ENCODE assay signal across 23 mouse cellular contexts in genomic region chr2:94449643-94450042, GRCm38 (mm10). TPM values are rescaled to one million over a fixed set of nuclear protein-coding genes. Genes with fewer than 3 reads are reported as not detected.
DNase-seq lines count a peak whose midpoint lies in the region; ATAC-seq and TF ChIP-seq lines count a peak whose summit lies in the region.
"Had no signal": no experiment of that assay in that cellular context is flagged by ENCODE, and none has a peak within 500 bp of the region (broad histone marks: within the 10 kb centered on the region; RNA-seq: fewer than 3 reads in every experiment).

No protein-coding gene starts in this region.

- H3K4me2 ChIP-seq in heart, embryonic 12.5 days, result no peak overlapping the region
- no peak overlapping the region for H3K4me2 ChIP-seq in stomach, postnatal 0 days (replicated peaks; ENCODE audit: low read depth)
- H3K4me2 ChIP-seq: embryonic facial prominence, embryonic 13.5 days; embryonic facial prominence, embryonic 15.5 days; forebrain, embryonic 12.5 days had no signal

- TF ChIP-seq CTCF in stomach, postnatal 0 days (IDR thresholded peaks at IDR 0.05; ENCODE audit: low read depth), result no peak

- H3K4me1 ChIP-seq in heart, embryonic 10.5 days, result no peaks in the 10 kb centered on the region
- no peaks in the 10 kb centered on the region for H3K4me1 ChIP-seq in heart, embryonic 12.5 days (replicated peaks)
- H3K4me1 ChIP-seq in stomach, postnatal 0 days (replicated peaks; ENCODE audit: control insufficient read depth, insufficient read depth), result no peaks in the 10 kb centered on the region
- H3K4me1 ChIP-seq: embryonic facial prominence, embryonic 13.5 days; embryonic facial prominence, embryonic 15.5 days; forebrain, embryonic 10.5 days; forebrain, embryonic 12.5 days had no signal

- WGBS in heart, embryonic 10.5 days, result 83% methylated on average over 8 of the region's 8 CpGs
- 77% methylated on average over 8 of the region's 8 CpGs for WGBS in heart, embryonic 12.5 days
- 61% methylated on average over 8 of the region's 8 CpGs for WGBS in stomach, postnatal 0 days

- H3K9me3 ChIP-seq in heart, embryonic 10.5 days, result no peaks in the 10 kb centered on the region
- H3K9me3 ChIP-seq in heart, embryonic 12.5 days (replicated peaks), result no peaks in the 10 kb centered on the region
- no peaks in the 10 kb centered on the region for H3K9me3 ChIP-seq in stomach, postnatal 0 days (ENCODE audit: control insufficient read depth, low read length)
- H3K9me3 ChIP-seq: embryonic facial prominence, embryonic 13.5 days; embryonic facial prominence, embryonic 15.5 days; forebrain, embryonic 10.5 days; forebrain, embryonic 12.5 days had no signal

- no peak overlapping the region for H3K9ac ChIP-seq in heart, embryonic 12.5 days
- H3K9ac ChIP-seq in stomach, postnatal 0 days (ENCODE audit: low read length), result no peak overlapping the region
- H3K9ac ChIP-seq: embryonic facial prominence, embryonic 13.5 days; embryonic facial prominence, embryonic 15.5 days; forebrain, embryonic 12.5 days had no signal

- H3K36me3 ChIP-seq in heart, embryonic 10.5 days, result no peaks in the 10 kb centered on the region
- no peaks in the 10 kb centered on the region for H3K36me3 ChIP-seq in heart, embryonic 12.5 days
- H3K36me3 ChIP-seq in stomach, postnatal 0 days (ENCODE audit: control insufficient read depth, insufficient read depth, low read length), result no peaks in the 10 kb centered on the region
- H3K36me3 ChIP-seq: embryonic facial prominence, embryonic 13.5 days; embryonic facial prominence, embryonic 15.5 days; forebrain, embryonic 10.5 days; forebrain, embryonic 12.5 days had no signal

- peak; percentile 43 for DNase-seq in heart, embryonic 10.5 days (ENCODE audit: low spot score)
- peak; percentile 41 for DNase-seq in 3134 (ENCODE audit: extremely low read depth, insufficient read length, low spot score)
- peak; percentile 72 for DNase-seq in 3T3-L1 (ENCODE audit: low read depth, low spot score)
- DNase-seq in stomach, postnatal 0 days (ENCODE audit: low spot score), result no peak
- DNase-seq in adrenal gland, postnatal 25 days, result no peak
- DNase-seq in embryo, embryonic 11 days, result no peak
- DNase-seq: adrenal gland, adult 8-10 months; adrenal gland, postnatal 14 days; cerebellum, adult 11 months; cerebellum, adult 18-20 months; cerebellum, adult 8-10 months; cerebellum, adult 9-11 months; cerebellum, postnatal 14 days; cerebellum, postnatal 36 days had no signal

- no peak overlapping the region for H3K27ac ChIP-seq in heart, embryonic 10.5 days
- H3K27ac ChIP-seq in heart, embryonic 12.5 days (ENCODE audit: poor library complexity, severe bottlenecking), result no peak overlapping the region
- H3K27ac ChIP-seq in stomach, postnatal 0 days (replicated peaks), result no peak overlapping the region
- H3K27ac ChIP-seq: embryonic facial prominence, embryonic 13.5 days; embryonic facial prominence, embryonic 15.5 days; forebrain, embryonic 10.5 days; forebrain, embryonic 12.5 days had no signal

- no peaks in the 10 kb centered on the region for H3K27me3 ChIP-seq in heart, embryonic 10.5 days (ENCODE audit: insufficient read depth, poor library complexity, severe bottlenecking)
- no peaks in the 10 kb centered on the region for H3K27me3 ChIP-seq in heart, embryonic 12.5 days (replicated peaks)
- no peaks in the 10 kb centered on the region for H3K27me3 ChIP-seq in stomach, postnatal 0 days (ENCODE audit: control insufficient read depth, insufficient read depth, low read length)
- H3K27me3 ChIP-seq: embryonic facial prominence, embryonic 13.5 days; embryonic facial prominence, embryonic 15.5 days; forebrain, embryonic 12.5 days had no signal

- no peak overlapping the region for H3K4me3 ChIP-seq in heart, embryonic 10.5 days
- H3K4me3 ChIP-seq in heart, embryonic 12.5 days, result no peak overlapping the region
- no peak overlapping the region for H3K4me3 ChIP-seq in stomach, postnatal 0 days (ENCODE audit: low read depth, low read length)
- H3K4me3 ChIP-seq: embryonic facial prominence, embryonic 13.5 days; embryonic facial prominence, embryonic 15.5 days; erythroblast, embryonic 14.5 days; forebrain, embryonic 10.5 days; forebrain, embryonic 12.5 days had no signal

- ATAC-seq in heart, embryonic 12.5 days (ENCODE audit: insufficient number of reproducible peaks, low FRiP score), result no peak
- ATAC-seq in stomach, postnatal 0 days (ENCODE audit: low FRiP score, low TSS enrichment), result peak; percentile 60; the same call in 1 of the 2 replicates
- ATAC-seq: activated CD4-positive, CD25-positive, alpha-beta regulatory T cell, adult 4 months; forebrain, embryonic 14.5 days; forebrain, embryonic 16.5 days had no signal

- TF ChIP-seq EP300 in stomach, postnatal 0 days (optimal IDR thresholded peaks at IDR 0.05), result no peak

RNA-seq across cellular contexts. Expression of gene Api5, which starts 11.7 kb away (rescaled TPM):
- polyA plus RNA-seq in heart, embryonic 10.5 days (2016; fragmentation: Nextera tagmentation; extraction: Ambion mirVana), result 109 and 133 TPM in 2 replicates
- polyA plus RNA-seq in heart, embryonic 12.5 days (2016; fragmentation: Nextera tagmentation; extraction: Ambion mirVana), result 96.5 TPM in 2 replicates
- 60.2 and 64.5 TPM in 2 replicates for polyA plus RNA-seq in stomach, postnatal 0 days (2015; fragmentation: Nextera tagmentation; extraction: Ambion mirVana)
- total RNA-seq in adrenal gland, postnatal 25 days (2021), result 77.6 and 81.7 TPM in 2 replicates

RNA-seq across cellular contexts. Expression of gene Ttc17, which starts 43.2 kb away (rescaled TPM):
- polyA plus RNA-seq in heart, embryonic 10.5 days (2016; fragmentation: Nextera tagmentation; extraction: Ambion mirVana), result 12.9 and 14.1 TPM in 2 replicates
- 16.1 and 16.7 TPM in 2 replicates for polyA plus RNA-seq in heart, embryonic 12.5 days (2016; fragmentation: Nextera tagmentation; extraction: Ambion mirVana)
- 11.2 and 11.8 TPM in 2 replicates for polyA plus RNA-seq in stomach, postnatal 0 days (2015; fragmentation: Nextera tagmentation; extraction: Ambion mirVana)
- 39.5 and 46.2 TPM in 2 replicates for total RNA-seq in adrenal gland, postnatal 25 days (2021)

Comparison
In these comparisons a context has a peak if more than half of its experiments do, and no peak if none do; other contexts are left out.
1. DNase-seq: peak in heart, embryonic 10.5 days (single experiment), 3134 (single experiment) and 3T3-L1 (single experiment); none in stomach, postnatal 0 days (single experiment), adrenal gland, postnatal 25 days (single experiment) and embryo, embryonic 11 days (single experiment).